Mouse (Mus musculus) E14TG2a.4 (cell line): ENCODE data around the gene Klhl33.

Experiments used
- H3K27me3 ChIP-seq: 2 replicates; pipeline ENCODE4 v1.6.1; 2014; ENCODE audit warnings: low read length, control low read depth; ENCODE audit not compliant: insufficient read depth
- H3K36me3 ChIP-seq: 2 replicates; pipeline ENCODE4 v1.6.1; 2014; ENCODE audit warnings: low read length, control low read depth; ENCODE audit not compliant: insufficient read depth
- H3K4me1 ChIP-seq: replicated peaks from 2 replicates; pipeline ENCODE4 v1.6.1; 2014; ENCODE audit warnings: low read depth, low read length, control low read depth
- H3K4me3 ChIP-seq: replicated peaks from 2 replicates; pipeline ENCODE4 v1.5.1; 2014; ENCODE audit warnings: mild to moderate bottlenecking, low read length
- H3K9me3 ChIP-seq: 2 replicates; pipeline ENCODE4 v1.6.1; 2014; ENCODE audit warnings: low read length, control low read depth
- CTCF ChIP-seq: conservative IDR thresholded peaks from 2 replicates; pipeline ENCODE4 v1.5.1; 2014; ENCODE audit warnings: low read length
- NANOG ChIP-seq: IDR thresholded peaks from 2 replicates; pipeline ENCODE4 v1.6.1; 2014; ENCODE audit warnings: borderline replicate concordance, low read length, mixed read lengths
- POU5F1 ChIP-seq: IDR thresholded peaks from 2 replicates; pipeline ENCODE4 v1.6.1; 2014; ENCODE audit warnings: low read length, borderline replicate concordance

Klhl33 gene

DNA sequence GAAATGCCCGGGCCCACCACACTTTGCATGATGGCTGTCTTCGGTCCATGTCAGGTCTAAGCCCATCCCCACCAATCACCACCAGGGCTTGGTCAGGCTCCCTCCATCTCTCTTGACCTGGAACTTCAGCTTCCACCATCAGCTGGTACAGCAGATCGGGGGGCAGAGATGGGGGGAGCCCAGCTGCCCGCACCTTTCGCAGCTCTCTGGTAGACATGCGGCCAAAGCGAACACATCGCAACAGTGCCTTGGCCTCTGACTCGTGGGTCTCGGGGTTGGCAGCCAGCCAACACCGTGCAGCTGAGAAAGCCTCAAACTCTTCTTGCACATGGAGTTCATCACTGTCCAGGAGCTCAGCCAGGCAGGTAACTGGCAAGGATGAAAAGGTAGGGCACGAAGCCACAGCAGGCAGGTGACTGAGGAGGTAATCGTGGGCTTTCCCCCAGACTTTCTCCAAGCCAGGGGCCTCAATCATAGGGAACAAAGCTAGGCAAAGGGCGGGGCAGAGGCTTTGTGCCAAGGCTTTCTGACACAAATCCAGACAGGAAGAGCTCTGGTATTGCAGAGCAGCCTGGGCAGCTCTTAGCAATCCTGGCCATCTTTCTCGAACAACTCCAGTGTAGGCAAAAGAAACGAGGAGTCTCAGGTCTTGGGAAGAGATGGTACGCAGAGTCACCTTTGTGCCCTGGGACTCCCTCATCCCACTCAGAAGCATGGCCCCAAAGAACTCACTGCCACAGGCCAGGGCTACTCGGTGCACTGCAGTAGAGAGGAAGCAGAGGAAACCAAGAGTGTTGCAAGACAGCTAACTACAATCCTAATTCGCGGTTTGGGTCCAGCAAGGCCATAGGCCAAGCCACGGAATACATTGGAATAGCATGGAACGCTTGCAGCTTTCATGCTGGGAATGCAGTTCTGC lies 4.5 kb downstream of the Klhl33 start:
- no peak for TF ChIP-seq POU5F1
- Histone ChIP-seq H3K4me1 (peaks cover 34% of the 10 kb centered on the region), H3K9me3 (no peaks in the 10 kb centered on the region), H3K27me3 (peaks cover 54% of the 10 kb centered on the region), H3K4me3 (no peak overlapping the region), H3K36me3 (no peaks in the 10 kb centered on the region)

DNA sequence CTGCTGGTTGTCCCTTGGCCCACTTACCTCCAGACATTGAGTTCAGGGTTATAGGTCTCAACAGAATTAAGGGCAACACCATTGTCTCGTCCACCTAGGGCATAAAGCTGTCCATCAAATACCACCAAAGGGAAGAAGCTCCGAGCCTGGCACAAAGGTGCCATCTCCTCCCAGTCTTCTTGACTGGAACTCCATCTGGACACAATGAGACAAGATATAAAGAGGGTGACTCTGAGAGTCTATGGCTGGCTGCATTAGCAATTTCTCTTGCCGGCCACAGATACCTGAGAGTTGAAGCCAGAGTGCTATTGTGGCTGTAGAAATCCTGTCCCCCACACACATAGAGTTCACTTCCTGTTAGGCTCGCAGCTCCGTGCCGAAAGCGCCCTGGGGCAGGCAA lies 5.2 kb downstream of the Klhl33 start:
- peaks cover 27% of the 10 kb centered on the region for H3K4me1 ChIP-seq
- H3K36me3 ChIP-seq: no peaks in the 10 kb centered on the region
- peaks cover 47% of the 10 kb centered on the region for H3K27me3 ChIP-seq
- H3K4me3 ChIP-seq: no peak overlapping the region
- no peak for TF ChIP-seq POU5F1
- no peak for TF ChIP-seq NANOG
- no peak for TF ChIP-seq CTCF
- H3K9me3 ChIP-seq: no peaks in the 10 kb centered on the region

DNA sequence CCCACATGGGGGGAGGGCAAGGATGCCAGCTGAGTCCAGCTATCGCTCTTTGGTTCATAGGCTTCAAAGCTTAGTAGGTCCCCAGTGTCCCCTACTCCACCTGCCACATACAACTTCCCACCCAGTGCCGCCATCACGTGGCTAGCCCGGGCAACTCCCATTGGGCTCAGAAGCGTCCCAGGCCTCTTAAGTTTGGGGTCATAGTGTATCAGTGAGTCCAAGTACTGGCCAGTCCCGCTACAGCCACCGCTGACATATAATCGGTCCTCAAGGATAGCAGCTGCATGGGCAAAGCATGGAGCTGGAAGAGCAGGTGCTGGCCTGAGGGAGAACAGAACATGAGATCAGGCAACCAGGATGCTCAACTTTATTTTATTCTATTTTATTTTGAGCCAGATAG lies 5.7 kb downstream of the Klhl33 start:
- no peak overlapping the region for H3K4me3 ChIP-seq
- peaks cover 22% of the 10 kb centered on the region for H3K4me1 ChIP-seq
- H3K9me3 ChIP-seq: no peaks in the 10 kb centered on the region
- H3K27me3 ChIP-seq: peaks cover 42% of the 10 kb centered on the region
- TF ChIP-seq CTCF: no peak
- no peak for TF ChIP-seq POU5F1
- no peak for TF ChIP-seq NANOG
- no peaks in the 10 kb centered on the region for H3K36me3 ChIP-seq

DNA sequence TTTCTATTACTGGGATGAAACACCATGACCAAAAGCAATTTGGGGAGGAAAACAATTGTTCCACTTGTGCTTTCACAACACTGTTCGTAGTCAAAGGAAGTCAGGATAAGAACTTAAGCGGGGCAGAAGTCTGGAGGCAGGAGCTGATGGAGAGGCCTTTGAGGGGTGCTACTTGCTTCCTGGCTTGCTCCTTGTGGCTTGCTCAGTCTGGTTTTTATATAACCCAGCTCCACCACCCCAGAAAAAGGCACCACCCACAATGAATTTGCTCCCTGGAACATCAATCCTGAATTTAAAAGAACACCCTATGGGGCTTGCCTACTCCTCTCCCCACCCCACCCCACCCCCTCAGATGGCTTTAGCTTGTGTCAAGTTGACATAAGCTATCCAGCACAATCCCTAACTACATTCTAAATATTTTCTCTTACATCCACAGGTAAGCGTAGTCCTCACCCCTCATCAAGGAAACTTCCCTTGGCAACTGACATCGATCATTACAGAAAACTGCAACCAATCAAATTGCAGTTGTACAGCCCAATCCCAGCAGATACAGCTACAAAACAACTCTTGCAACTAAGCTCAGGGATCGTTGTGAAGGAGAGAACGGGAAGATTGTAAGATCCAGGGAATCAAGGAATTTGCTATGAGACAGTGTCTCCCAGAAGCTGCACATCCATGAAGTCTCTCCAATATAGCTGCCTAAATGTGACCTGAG lies 20.9 kb downstream of the Klhl33 start:
- Histone ChIP-seq H3K4me1 (peaks cover 15% of the 10 kb centered on the region), H3K9me3 (no peaks in the 10 kb centered on the region), H3K36me3 (no peaks in the 10 kb centered on the region), H3K4me3 (no peak overlapping the region), H3K27me3 (no peaks in the 10 kb centered on the region)
- TF ChIP-seq NANOG (no peak), CTCF (no peak), POU5F1 (no peak)

DNA sequence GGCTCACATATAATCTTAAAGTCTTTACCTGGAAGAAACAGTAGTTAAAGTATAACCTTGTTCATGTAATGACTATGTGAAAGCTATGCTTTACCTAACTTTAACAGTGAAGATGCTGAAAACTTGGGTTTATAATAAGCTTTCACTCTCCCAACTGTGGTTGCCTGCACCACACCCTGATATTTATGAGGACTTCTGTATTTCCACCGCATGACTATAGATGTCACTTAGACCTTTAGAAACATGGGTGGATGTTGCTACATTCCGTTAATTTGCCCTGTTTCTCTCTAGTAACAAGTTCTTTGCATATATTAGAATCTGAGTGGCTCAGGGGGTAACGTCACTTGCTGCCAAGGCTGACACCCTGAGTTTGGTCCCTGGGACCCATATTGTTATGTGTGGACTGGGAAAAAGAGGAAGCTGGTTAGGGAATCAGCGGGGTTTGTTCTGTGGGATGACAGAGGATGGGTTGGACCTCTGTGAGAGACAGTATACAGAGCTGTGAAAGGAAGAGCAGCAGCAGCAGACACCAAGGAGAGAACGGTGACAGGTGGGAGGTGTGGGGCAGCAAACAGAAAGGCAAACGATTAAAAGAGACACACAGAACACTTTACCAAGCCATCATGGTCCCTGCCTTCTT lies 21.6 kb downstream of the Klhl33 start:
- no peaks in the 10 kb centered on the region for H3K9me3 ChIP-seq
- H3K4me3 ChIP-seq: no peak overlapping the region
- peaks cover 22% of the 10 kb centered on the region for H3K4me1 ChIP-seq
- TF ChIP-seq NANOG (no peak), POU5F1 (no peak), CTCF (no peak)
- no peaks in the 10 kb centered on the region for H3K27me3 ChIP-seq
- H3K36me3 ChIP-seq: no peaks in the 10 kb centered on the region

DNA sequence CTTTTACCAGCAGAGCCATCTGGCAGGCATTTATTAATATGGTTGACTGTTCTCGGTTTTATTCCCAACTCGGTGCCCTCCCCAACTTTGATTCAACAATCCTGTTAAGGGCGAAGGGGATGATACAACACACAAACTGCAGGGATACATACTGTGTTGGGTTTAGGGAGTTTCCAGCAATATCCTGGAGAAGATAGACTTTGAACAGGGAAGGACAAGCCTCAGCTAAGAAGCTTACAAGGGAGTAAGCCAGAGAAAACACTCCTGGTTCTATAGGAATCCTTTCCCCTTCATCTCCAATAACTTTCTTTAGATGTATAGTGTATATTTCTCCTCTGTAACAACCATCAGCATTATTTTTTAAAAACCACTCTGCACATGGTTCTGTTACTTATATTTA lies 22.1 kb downstream of the Klhl33 start:
- no peak for TF ChIP-seq NANOG
- H3K9me3 ChIP-seq: no peaks in the 10 kb centered on the region
- H3K4me1 ChIP-seq: peaks cover 23% of the 10 kb centered on the region
- H3K4me3 ChIP-seq: no peak overlapping the region
- H3K36me3 ChIP-seq: no peaks in the 10 kb centered on the region
- H3K27me3 ChIP-seq: no peaks in the 10 kb centered on the region

DNA sequence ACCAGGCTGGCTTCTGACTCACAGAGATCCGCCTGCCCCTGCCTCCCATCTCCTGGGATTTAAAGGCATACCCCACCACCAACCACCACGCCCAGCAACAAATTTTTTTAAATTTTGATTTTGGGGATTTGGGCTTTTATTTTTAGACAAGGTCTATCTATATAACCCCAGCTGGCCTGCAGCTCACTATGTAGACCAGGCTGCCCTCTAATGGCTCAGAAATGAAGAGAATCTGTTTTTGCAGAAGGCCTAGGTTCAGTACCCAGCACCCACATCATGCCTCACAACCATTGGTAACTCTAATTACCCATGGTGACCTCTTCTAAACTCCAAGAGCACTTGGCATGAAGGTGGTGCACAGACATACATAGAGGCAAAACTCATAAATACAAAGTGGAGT lies 26.0 kb downstream of the Klhl33 start:
- TF ChIP-seq NANOG: no peak
- TF ChIP-seq CTCF: no peak
- TF ChIP-seq POU5F1: no peak
- Histone ChIP-seq H3K9me3 (no peaks in the 10 kb centered on the region), H3K27me3 (no peaks in the 10 kb centered on the region), H3K4me1 (peaks cover 21% of the 10 kb centered on the region), H3K36me3 (peaks cover 18% of the 10 kb centered on the region), H3K4me3 (no peak overlapping the region)

DNA sequence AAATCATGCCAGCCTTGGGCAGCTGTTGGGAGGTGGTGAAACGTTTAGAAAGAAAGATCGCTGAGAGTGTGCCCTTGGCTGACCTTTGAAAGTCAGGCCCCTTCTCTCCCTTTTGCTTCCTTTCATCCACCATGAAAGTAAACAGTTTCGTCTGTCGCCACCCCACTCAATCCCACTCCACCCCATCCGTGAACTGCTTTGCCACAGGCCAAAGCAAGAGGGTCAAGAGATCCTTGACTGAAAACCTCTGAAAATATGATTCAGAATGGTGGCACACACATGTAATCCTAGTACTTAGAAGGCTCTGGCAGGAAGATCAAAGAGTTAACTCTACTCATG lies 26.5 kb downstream of the Klhl33 start:
- Histone ChIP-seq H3K9me3 (no peaks in the 10 kb centered on the region), H3K4me1 (peaks cover 16% of the 10 kb centered on the region), H3K4me3 (peak overlapping the region; percentile 81), H3K27me3 (no peaks in the 10 kb centered on the region), H3K36me3 (peaks cover 23% of the 10 kb centered on the region)
- no peak for TF ChIP-seq CTCF
- no peak for TF ChIP-seq POU5F1
- TF ChIP-seq NANOG: no peak
